ENCODE assay signal across 16 mouse cellular contexts in genomic region chr17:35139269-35139668, GRCm38 (mm10). TPM values are rescaled to one million over a fixed set of nuclear protein-coding genes. Genes with fewer than 3 reads are reported as not detected.
"Had no signal": no experiment of that assay in that cellular context is flagged by ENCODE, and none has a peak within 500 bp of the region (broad histone marks: within the 10 kb centered on the region; RNA-seq: fewer than 3 reads in every experiment).

No protein-coding gene starts in this region.

- H3K27me3 ChIP-seq: liver, embryonic 15.5 days; midbrain, embryonic 15.5 days; neural tube, embryonic 12.5 days; stomach, embryonic 15.5 days had no signal

- H3K9me3 ChIP-seq: liver, embryonic 15.5 days; midbrain, embryonic 15.5 days; neural tube, embryonic 12.5 days; stomach, embryonic 15.5 days had no signal

- H3K27ac ChIP-seq: liver, embryonic 15.5 days; midbrain, embryonic 15.5 days; neural tube, embryonic 12.5 days; stomach, embryonic 15.5 days had no signal

- H3K4me2 ChIP-seq: liver, embryonic 11.5 days; liver, embryonic 15.5 days; midbrain, embryonic 15.5 days; neural tube, embryonic 12.5 days; stomach, embryonic 15.5 days had no signal

- H3K9ac ChIP-seq: liver, embryonic 15.5 days; midbrain, embryonic 15.5 days; neural tube, embryonic 12.5 days; stomach, embryonic 15.5 days had no signal

- ATAC-seq: lung, postnatal 0 days; midbrain, embryonic 15.5 days had no signal

- DNase-seq: kidney, postnatal 25 days; layer of hippocampus, adult 9-11 months; layer of hippocampus, postnatal 36 days; lung, adult 2 months; lung, postnatal 36 days; right cerebral cortex, postnatal 14 days; thymus, postnatal 4 days had no signal

- H3K4me3 ChIP-seq: liver, embryonic 15.5 days; midbrain, embryonic 15.5 days; neural tube, embryonic 12.5 days; stomach, embryonic 15.5 days had no signal

RNA-seq across cellular contexts. Expression of gene Apom, which starts 7.4 kb away (rescaled TPM):
- total RNA-seq: layer of hippocampus, postnatal 36 days; left cerebral cortex, adult 8-10 months; left cerebral cortex, postnatal 25 days; megakaryocyte progenitor cell, adult 5-6 weeks had no signal
